Mouse (Mus musculus) embryonic facial prominence, embryonic 14.5 days (tissue): ENCODE data around the gene Kcnb1. TPM values are rescaled to one million over a fixed set of nuclear protein-coding genes. Genes with fewer than 3 reads are reported as not detected.

ENCODE experiments used
- ATAC-seq: fragments of 200-750 bp; cut with Nextera tagmentation; 2 replicates; pipeline ENCODE4 v1.8.0; 2017; ENCODE audit warnings: low read depth, moderate number of reproducible peaks, moderate TSS enrichment
- DNase-seq: peaks from one replicate; pipeline ENCODE4 v3.0.0-alpha.2; 2015; ENCODE audit warnings: low spot score
- H3K27ac ChIP-seq: fragments of 300-500 bp; sonication (generic); replicated peaks from 2 replicates; pipeline ENCODE4 v1.5.1; 2014; ENCODE audit warnings: low read depth, mild to moderate bottlenecking, low read length, moderate library complexity
- H3K27me3 ChIP-seq: fragments of 300-500 bp; sonication (generic); replicated peaks from 2 replicates; pipeline ENCODE4 v1.6.1; 2014; ENCODE audit warnings: low read length; ENCODE audit not compliant: control insufficient read depth, insufficient read depth
- H3K36me3 ChIP-seq: fragments of 300-500 bp; sonication (generic); 2 replicates; pipeline ENCODE4 v1.6.1; 2014; ENCODE audit warnings: low read length, mixed read lengths; ENCODE audit not compliant: control insufficient read depth, insufficient read depth
- H3K4me1 ChIP-seq: fragments of 300-500 bp; sonication (generic); 2 replicates; pipeline ENCODE4 v1.6.1; 2014; ENCODE audit warnings: antibody characterized with exemption, low read length; ENCODE audit not compliant: control insufficient read depth, insufficient read depth
- H3K4me2 ChIP-seq: fragments of 300-500 bp; sonication (generic); 2 replicates; pipeline ENCODE4 v1.6.1; 2014; ENCODE audit warnings: low read depth, mild to moderate bottlenecking, low read length, moderate library complexity, mixed read lengths
- H3K4me3 ChIP-seq: fragments of 300-500 bp; sonication (generic); 2 replicates; pipeline ENCODE4 v1.5.1; 2014; ENCODE audit warnings: low read depth, mild to moderate bottlenecking, low read length
- H3K9ac ChIP-seq: fragments of 300-500 bp; sonication (generic); 2 replicates; pipeline ENCODE4 v1.6.1; 2014; ENCODE audit warnings: low read depth, mild to moderate bottlenecking, low read length, moderate library complexity, mixed read lengths
- H3K9me3 ChIP-seq: fragments of 300-500 bp; sonication (generic); 2 replicates; pipeline ENCODE4 v1.6.1; 2016; ENCODE audit warnings: low read length; ENCODE audit not compliant: control insufficient read depth
- WGBS: fragments of 180-500 bp; shearing (Covaris S2); extraction: QIAGEN DNeasy Blood & Tissue Kit; methylation state at CpG from one replicate; pipeline ENCODE4 v1.1.7; 2014; 5-methylcytosine and 5-hydroxymethylcytosine counted together
- polyA plus RNA-seq: library from polyadenylated mRNA; unstranded; fragments of >200 nt; fragmentation: Nextera tagmentation; extraction: Ambion mirVana; gene quantifications from 2 replicates; pipeline ENCODE4 v1.2.1, GENCODE M21; 2014

Kcnb1 gene
- 1.7 and 2.1 TPM in 2 replicates for polyA plus RNA-seq

DNA sequence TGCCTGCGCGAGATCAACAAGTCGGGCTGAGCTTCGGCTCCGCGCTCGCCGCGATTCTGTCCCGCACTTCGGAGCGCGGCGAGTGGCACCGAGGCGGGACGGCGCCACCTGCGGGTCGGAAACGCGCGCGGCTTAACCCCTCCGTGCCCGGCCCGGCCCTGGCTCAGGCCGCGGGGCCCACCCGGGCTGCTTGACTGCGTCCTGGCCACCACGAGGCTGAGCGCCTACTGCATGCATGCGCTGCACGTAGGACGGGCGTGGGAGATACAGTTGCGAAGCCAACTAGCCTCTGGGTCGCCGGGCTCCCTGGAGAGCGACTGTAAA is at the start of gene Kcnb1:
Kcnb1 (minus strand) TSS at position 80 of the 324 bp plus-strand sequence.
- WGBS, result under 1% methylated on average over 18 of the region's 41 CpGs
- peak within 1 kb of the TSS; percentile 56 for H3K9ac ChIP-seq
- peak within 1 kb of the TSS; percentile 80 for H3K4me2 ChIP-seq
- no peaks in the 10 kb centered on the region for H3K9me3 ChIP-seq
- peak within 1 kb of the TSS; percentile 54 for H3K4me3 ChIP-seq
- H3K27ac ChIP-seq, result peak within 1 kb of the TSS; percentile 28; the same call in 1 of the 2 replicates
- H3K36me3 ChIP-seq, result no peaks in the 10 kb centered on the region
- DNase-seq, result peak; percentile 79
- peaks cover 15% of the 10 kb centered on the region for H3K4me1 ChIP-seq
- peak; percentile 67 for ATAC-seq
- peaks cover 44% of the 10 kb centered on the region for H3K27me3 ChIP-seq

DNA sequence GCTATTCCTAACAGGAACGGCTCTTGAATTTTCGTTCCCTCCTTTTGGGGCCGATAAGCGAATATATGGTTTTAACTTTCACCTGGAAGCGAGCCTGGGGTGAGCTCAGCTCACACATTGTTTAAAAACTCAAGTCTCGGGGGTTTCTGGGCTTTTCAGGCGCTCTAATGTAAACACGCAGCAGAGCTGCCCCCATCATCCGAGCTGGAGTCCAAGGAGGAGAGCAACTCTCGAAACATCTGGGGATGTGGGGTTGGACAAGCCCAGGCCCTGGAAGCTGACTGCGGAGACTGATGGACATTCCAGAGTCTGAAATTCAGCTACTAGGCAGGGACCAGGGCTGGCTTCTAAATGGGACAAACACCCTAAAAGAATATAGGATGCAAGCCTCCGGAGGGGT is 49.3 kb upstream of the Kcnb1 start:
- ATAC-seq, result no peak
- Histone ChIP-seq H3K27ac (peak overlapping the region; percentile 65), H3K4me1 (peaks cover 21% of the 10 kb centered on the region), H3K9me3 (no peaks in the 10 kb centered on the region), H3K4me3 (peak overlapping the region; percentile 54), H3K4me2 (peak overlapping the region; percentile 90), H3K27me3 (no peaks in the 10 kb centered on the region; the same call in 1 of the 2 replicates), H3K9ac (peak overlapping the region; percentile 73), H3K36me3 (no peaks in the 10 kb centered on the region)
- WGBS, result 12% methylated on average over 12 of the region's 12 CpGs
- DNase-seq, result peak; percentile 85

GRCm38 (mm10) chr2:167237224-167237623 is 47.3 kb upstream of the Kcnb1 start:
- 79% methylated on average over 9 of the region's 9 CpGs for WGBS
- Histone ChIP-seq H3K27ac (no peak overlapping the region), H3K4me2 (no peak overlapping the region), H3K9me3 (no peaks in the 10 kb centered on the region), H3K36me3 (no peaks in the 10 kb centered on the region), H3K27me3 (no peaks in the 10 kb centered on the region; the same call in 1 of the 2 replicates), H3K4me3 (no peak overlapping the region), H3K9ac (no peak overlapping the region), H3K4me1 (peaks cover 30% of the 10 kb centered on the region)
- DNase-seq (no peak), ATAC-seq (no peak)

DNA sequence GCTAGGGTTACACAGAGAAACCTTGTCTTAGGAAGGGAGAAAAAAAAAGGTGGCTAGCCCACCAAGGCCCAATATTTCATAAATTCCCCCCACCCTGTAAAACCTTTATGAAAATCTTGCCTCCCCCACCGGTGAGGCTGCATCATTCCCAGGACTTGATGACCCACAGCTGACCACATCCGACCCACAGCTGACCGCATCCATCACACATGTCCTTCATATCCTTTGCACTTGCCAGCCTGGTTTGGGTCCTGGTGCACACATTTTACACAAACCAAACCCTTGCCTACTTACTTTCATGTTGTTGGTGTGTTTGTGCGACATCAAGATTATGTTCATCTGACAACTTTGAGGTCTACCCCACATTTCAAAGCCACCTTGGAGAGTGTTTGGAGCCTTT is 46.2 kb upstream of the Kcnb1 start:
- peaks cover 30% of the 10 kb centered on the region for H3K4me1 ChIP-seq
- H3K9ac ChIP-seq, result no peak overlapping the region
- H3K36me3 ChIP-seq, result no peaks in the 10 kb centered on the region
- 92% methylated on average over 4 of the region's 4 CpGs for WGBS
- H3K27me3 ChIP-seq, result no peaks in the 10 kb centered on the region; the same call in 1 of the 2 replicates
- ATAC-seq (no peak), DNase-seq (no peak)
- H3K4me2 ChIP-seq, result no peak overlapping the region
- no peak overlapping the region for H3K4me3 ChIP-seq
- no peaks in the 10 kb centered on the region for H3K9me3 ChIP-seq
- H3K27ac ChIP-seq, result no peak overlapping the region

- DNase-seq (no peak), ATAC-seq (no peak)
- Histone ChIP-seq H3K9ac (no peak overlapping the region), H3K36me3 (no peaks in the 10 kb centered on the region), H3K27me3 (no peaks in the 10 kb centered on the region; the same call in 1 of the 2 replicates), H3K4me2 (no peak overlapping the region), H3K27ac (peak overlapping the region; percentile 52; the same call in 1 of the 2 replicates), H3K4me3 (no peak overlapping the region), H3K9me3 (no peaks in the 10 kb centered on the region), H3K4me1 (peaks cover 24% of the 10 kb centered on the region)
- 60% methylated on average over 17 of the region's 17 CpGs for WGBS
Observed at GRCm38 (mm10) chr2:167235338-167236018, 45.5 kb upstream of the Kcnb1 start.

DNA sequence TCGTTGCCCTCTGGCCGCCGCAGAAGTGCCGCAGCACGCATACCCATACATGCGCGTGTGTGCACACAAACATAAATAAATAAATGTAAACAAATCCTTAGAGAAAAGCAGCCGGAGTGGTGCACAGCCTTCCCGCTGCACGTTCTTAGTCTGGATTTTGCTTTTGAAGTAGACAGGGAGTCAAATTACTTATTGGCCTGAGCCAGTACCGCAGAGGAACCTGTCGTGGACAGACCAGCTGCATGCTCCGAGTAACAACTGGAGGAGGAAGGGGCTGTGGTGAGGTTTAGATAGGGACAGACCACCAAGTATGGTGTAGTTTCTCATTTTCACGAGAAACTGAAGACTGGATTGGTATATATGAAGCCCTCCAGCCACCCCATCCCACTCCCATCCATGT is 43.8 kb upstream of the Kcnb1 start:
- H3K27ac ChIP-seq, result no peak overlapping the region; the same call in 1 of the 2 replicates

DNA sequence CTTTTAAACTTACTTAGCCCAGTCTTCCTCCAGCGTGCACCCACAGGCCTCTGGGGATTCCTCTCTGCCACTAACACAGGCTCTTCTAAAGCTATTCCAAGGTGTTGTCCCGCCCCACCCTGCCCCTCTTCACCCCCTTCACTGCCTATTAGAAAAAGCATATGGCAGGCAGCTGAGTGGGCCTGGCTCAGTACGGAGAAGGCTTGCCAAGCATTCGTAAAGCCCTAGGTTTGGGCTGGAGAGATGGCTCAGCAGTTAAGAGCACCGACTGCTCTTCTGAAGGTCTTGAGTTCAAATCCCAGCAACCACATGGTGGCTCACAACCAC is 43.0 kb upstream of the Kcnb1 start:
- H3K27ac ChIP-seq, result 0 out of 2 replicates have a peak overlapping the region, but pooled peaks have one; percentile 35
- no peaks in the 10 kb centered on the region for H3K9me3 ChIP-seq
- DNase-seq (no peak), ATAC-seq (no peak)
- 63% methylated on average over 5 of the region's 5 CpGs for WGBS
- no peaks in the 10 kb centered on the region for H3K27me3 ChIP-seq
- H3K9ac ChIP-seq, result no peak overlapping the region
- H3K4me2 ChIP-seq, result no peak overlapping the region
- peaks cover 16% of the 10 kb centered on the region; the same call in 1 of the 2 replicates for H3K4me1 ChIP-seq
- H3K4me3 ChIP-seq, result no peak overlapping the region
- H3K36me3 ChIP-seq, result no peaks in the 10 kb centered on the region

More for the DNA sequence above, 43.8 kb upstream of the Kcnb1 start:
- WGBS, result 24% methylated on average over 14 of the region's 14 CpGs
- Histone ChIP-seq H3K36me3 (no peaks in the 10 kb centered on the region), H3K4me1 (peaks cover 19% of the 10 kb centered on the region; the same call in 1 of the 2 replicates), H3K27me3 (no peaks in the 10 kb centered on the region; the same call in 1 of the 2 replicates), H3K4me3 (no peak overlapping the region), H3K9me3 (no peaks in the 10 kb centered on the region), H3K9ac (no peak overlapping the region), H3K4me2 (no peak overlapping the region; the same call in 1 of the 2 replicates)
- peak; percentile 68 for DNase-seq
- peak; percentile 34; the same call in 1 of the 2 replicates for ATAC-seq

GRCm38 (mm10) chr2:167232132-167233008 is 42.4 kb upstream of the Kcnb1 start:
- Histone ChIP-seq H3K4me1 (peaks cover 16% of the 10 kb centered on the region; the same call in 1 of the 2 replicates), H3K27ac (peak overlapping the region; percentile 35; the same call in 1 of the 2 replicates), H3K27me3 (no peaks in the 10 kb centered on the region), H3K36me3 (no peaks in the 10 kb centered on the region), H3K4me2 (no peak overlapping the region), H3K4me3 (no peak overlapping the region), H3K9ac (no peak overlapping the region), H3K9me3 (no peaks in the 10 kb centered on the region)
- peak; percentile 45; the same call in 1 of the 2 replicates for ATAC-seq
- DNase-seq, result peak; percentile 63
- 54% methylated on average over 14 of the region's 14 CpGs for WGBS
